Mouse (Mus musculus) cerebellum, postnatal 10 days (tissue): ENCODE results near the gene Sigirr.

Source experiments
- DNase-seq, 2 experiments: peaks; one replicate each; pipeline ENCODE4 v3.0.0; 2021; ENCODE audit warnings: mixed read lengths in 2 of 2

Gene Sigirr

DNA sequence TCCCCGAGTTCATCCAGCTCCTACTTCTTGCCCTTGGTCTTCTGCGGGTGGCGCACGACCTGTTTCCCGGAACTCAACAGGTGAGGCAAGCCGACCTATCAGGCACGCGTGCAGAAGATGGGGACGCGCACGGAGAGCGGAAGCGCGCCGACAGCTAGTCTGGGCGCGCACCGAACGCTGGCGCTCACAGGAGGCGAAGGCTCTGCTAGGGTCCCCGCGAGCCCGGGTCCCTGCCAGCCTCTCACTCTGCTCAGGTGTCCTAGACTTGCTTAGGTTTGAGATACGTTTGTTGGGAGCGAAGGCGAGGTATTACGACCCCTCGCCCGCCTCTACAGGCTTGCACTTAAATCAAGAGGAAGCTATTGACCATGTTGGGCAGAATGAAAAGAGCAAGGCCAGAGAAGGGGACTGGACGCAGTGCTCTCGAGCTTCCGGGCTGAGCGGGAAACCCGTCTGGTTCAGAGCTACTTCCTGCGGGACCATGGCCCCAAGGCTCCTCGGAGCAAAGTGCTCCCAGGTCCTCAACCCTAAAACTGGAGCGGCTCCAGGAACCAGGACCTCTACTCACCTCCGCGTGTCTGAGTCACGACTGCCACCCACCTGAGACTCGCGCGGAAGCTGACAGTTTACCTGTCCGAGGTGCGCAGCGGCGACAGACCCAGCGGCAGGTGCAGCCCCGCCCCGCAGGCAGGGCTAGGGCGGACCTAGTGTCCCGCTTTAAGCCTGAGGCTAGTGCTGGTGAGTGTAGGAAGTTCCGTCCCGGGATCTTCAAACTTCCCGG lies at the start of gene Sigirr:
TSS of gene Sigirr (minus strand) at position 662 of the 781 bp plus-strand sequence.
- DNase-seq, result peak; percentile 63 to 66

- DNase-seq, result no peak
Observed at GRCm38 (mm10) chr7:141148639-141149038, 48.3 kb upstream of the Sigirr start.

- DNase-seq, result peak; percentile 70 to 73
Observed at GRCm38 (mm10) chr7:141147044-141147443, 46.7 kb upstream of the Sigirr start.

DNA sequence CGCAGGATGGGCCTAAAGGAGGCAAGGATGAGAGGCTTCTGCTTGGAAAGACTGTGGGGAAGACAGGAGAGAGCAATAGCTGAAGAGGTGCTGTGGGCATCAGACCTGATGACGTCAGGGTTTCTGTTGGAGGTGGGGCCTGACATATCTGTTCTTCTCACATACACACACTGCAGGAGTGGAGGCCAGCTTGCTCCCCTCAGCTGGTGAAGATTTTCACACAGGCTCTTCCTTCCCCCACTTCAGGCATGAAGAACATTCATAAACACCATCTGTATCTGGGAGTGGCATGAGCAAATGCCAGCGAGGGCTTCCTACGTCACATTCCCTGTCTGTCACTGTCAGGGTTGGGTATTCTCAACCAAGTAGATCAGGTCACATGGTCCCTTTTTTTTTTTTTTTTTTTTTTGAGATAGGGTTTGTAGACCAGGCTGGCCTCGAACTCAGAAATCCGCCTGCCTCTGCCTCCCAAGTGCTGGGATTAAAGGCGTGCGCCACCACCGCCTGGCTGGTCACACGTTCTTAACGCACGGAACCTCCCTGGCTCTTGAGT lies 45.7 kb upstream of the Sigirr start:
- no peak for DNase-seq

GRCm38 (mm10) chr7:141145403-141145802 lies 45.0 kb upstream of the Sigirr start:
- DNase-seq, result no peak

DNA sequence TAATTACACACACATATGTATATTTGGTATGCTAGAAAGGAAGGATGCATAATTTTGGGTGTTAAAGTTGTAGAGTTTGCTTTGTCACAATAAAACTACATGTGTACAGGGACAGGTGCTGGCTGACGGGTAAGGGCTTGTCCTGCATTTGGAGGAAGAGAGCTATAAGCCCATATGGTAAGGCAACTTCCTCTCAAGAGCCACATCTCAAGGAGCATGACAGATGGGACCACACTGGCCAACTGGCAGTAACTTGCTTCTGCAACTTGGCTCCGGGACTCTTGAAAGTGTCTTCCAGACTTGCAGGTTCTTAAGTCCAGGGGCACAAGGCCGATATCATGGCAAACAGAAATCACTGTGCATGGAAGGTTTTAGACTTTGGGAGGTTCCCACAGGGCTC lies 44.3 kb upstream of the Sigirr start:
- DNase-seq, result no peak

GRCm38 (mm10) chr7:141143861-141144260 lies 43.5 kb upstream of the Sigirr start:
- no peak for DNase-seq

- peak; percentile 48 to 69 for DNase-seq
Observed at GRCm38 (mm10) chr7:141143112-141143511, 42.7 kb upstream of the Sigirr start.

DNA sequence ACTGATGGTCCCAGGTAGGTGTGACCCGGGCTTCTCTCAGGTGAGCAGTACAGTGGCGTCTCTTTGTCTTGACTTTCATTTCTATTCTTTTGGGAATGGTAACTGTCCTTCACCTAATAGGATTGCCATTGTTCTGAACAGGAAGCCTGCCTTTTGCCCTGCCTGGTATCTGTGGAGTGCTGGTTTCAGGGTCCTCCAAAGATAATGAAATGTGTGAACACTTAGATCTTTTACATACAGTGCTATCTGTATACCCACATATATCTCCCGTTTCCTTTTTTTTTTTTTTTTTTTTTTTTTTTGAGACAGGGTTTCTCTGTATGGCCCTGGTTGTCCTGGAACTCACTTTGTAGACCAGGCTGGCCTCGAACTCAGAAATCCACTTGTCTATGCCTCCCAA lies 41.0 kb upstream of the Sigirr start:
- DNase-seq, result no peak

DNA sequence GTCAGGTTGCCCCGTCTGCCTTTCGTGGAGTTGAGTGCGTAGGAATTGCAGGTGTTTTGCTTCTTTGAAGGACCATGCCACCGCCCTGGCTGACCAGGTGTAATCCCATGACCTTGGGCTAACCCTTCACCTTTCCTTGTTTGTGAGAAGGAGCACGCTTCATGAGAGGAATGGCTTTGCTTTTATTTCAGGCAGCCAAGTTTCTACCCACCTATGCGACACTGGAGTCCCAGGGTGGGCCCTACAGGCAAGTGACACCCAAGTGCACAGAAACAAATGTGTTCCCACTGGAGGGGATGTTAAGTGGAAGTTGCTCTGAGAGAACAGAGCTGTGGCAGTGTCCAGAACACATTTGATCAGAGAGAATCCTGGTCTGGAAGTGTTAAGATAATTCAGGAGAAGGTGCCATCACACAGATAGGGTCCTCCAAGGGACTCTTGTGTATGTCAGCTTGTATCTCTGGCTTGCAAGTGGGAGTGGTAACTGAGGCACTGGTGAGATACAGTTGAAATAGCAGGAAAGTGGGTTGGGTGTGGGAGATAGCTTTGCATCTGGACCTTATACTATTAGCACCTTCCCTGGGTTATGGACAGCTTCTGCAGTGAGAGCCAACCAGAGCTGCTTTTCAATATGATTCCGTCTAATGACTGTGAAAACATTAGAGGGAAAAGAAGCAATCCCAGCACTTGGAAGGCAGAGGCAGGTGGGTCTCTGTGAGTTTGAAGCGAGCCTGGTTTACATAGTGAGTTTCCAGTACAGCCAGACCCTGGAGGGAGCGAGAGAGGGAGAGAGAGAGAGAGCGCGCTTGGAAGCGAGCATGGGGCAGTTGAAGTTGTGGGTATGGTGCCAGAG lies 31.8 kb upstream of the Sigirr start:
- DNase-seq, result no peak

DNA sequence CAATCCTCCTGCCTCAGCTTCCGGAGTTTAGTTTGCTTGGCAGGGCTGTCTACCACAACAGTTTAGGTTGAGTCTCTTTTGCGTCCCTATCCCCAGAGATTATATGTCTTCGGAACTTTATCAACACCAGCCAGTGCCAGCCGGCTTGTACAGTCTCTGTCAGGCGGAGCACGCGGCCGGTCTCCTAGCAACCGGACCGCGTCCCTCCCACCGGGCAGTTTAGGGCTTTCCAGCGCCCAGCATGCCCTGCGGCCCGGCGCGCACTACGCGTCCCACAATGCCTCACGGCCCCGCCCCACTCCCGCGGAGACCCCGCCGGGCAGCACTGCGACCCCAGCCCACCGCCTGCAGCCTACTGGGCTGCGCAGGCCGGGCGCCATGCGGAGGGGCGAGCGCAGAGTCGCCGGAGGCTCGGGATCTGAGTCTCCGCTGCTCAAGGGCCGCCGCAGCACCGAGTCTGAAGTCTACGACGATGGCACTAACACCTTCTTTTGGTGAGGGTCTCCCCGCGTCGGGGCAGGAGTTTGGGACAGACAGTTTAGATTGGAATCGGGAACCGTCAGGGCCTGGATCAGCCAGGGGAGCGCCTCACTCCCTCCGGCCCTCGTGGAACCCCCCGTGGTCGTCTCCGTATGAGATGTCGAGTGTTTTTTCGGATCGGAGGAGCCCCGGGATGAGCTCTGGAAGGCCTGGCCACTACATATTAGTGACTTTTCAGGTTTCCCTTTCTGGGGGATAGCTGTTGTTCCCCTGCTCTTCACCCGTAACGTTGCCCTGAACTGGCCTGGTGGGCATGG lies 30.9 kb upstream of the Sigirr start:
- peak; percentile 96 to 97 for DNase-seq

GRCm38 (mm10) chr7:141123517-141123856 lies 23.1 kb upstream of the Sigirr start:
- no peak for DNase-seq

- peak; percentile 95 to 97 for DNase-seq
Observed at GRCm38 (mm10) chr7:141122689-141123516, 22.5 kb upstream of the Sigirr start.

GRCm38 (mm10) chr7:141122245-141122644 lies 21.9 kb upstream of the Sigirr start, which contains the start of gene Ptdss2:
Gene Ptdss2, plus strand, starts transcription at chr7:141122382.
- DNase-seq, result peak in 1 of 2 experiments; percentile 16

- no peak for DNase-seq
Observed at GRCm38 (mm10) chr7:141121051-141121531, 20.7 kb upstream of the Sigirr start.

- DNase-seq, result no peak
Observed at GRCm38 (mm10) chr7:141120605-141121004, 20.2 kb upstream of the Sigirr start.

- DNase-seq, result no peak
Observed at GRCm38 (mm10) chr7:141119487-141119886, 19.1 kb upstream of the Sigirr start.

- DNase-seq, result no peak
Observed at GRCm38 (mm10) chr7:141117636-141118035, 17.3 kb upstream of the Sigirr start, which contains the start of gene Ano9. Gene Ano9, minus strand, starts transcription at chr7:141117806.

GRCm38 (mm10) chr7:141115874-141116273 lies 15.5 kb upstream of the Sigirr start:
- DNase-seq, result no peak

GRCm38 (mm10) chr7:141103161-141103560 lies 2.8 kb upstream of the Sigirr start:
- DNase-seq, result no peak

GRCm38 (mm10) chr7:141097177-141097576 lies 3.2 kb downstream of the Sigirr start:
- DNase-seq, result no peak

GRCm38 (mm10) chr7:141096649-141097056 lies 3.7 kb downstream of the Sigirr start:
- DNase-seq, result no peak
